Mouse (Mus musculus) erythroid progenitor cell, adult 5-6 weeks (primary cell): ENCODE results near the gene Mmgt1. TPM values are rescaled to one million over a fixed set of nuclear protein-coding genes. Genes with fewer than 3 reads are reported as not detected.

Source experiments
- ATAC-seq: replicated peaks from 2 replicates; pipeline ENCODE4 v1.8.0; 2016; ENCODE audit warnings: moderate number of reproducible peaks, mild to moderate bottlenecking, moderate TSS enrichment, inconsistent platforms; ENCODE audit not compliant: poor library complexity, low FRiP score, severe bottlenecking
- total RNA-seq, 2 experiments: library from RNA; stranded (forward) in 1 of 2; stranded (reverse) in 1 of 2; fragments of 150-400 nt in 1 of 2; fragments of 186-747, 209-891 nt in 1 of 2; gene quantifications; 2 replicates each; pipeline versions ENCODE4 v1.2.3 to v1.2.4; 2015 to 2017; ENCODE audit warnings: low replicate concordance in 2 of 2

The Mmgt1 gene
- total RNA-seq (2015; ENCODE audit: low replicate concordance) (8.4 and 11.9 TPM in 2 replicates), total RNA-seq (2017; ENCODE audit: low replicate concordance) (6.3 and 7.6 TPM in 2 replicates)

DNA sequence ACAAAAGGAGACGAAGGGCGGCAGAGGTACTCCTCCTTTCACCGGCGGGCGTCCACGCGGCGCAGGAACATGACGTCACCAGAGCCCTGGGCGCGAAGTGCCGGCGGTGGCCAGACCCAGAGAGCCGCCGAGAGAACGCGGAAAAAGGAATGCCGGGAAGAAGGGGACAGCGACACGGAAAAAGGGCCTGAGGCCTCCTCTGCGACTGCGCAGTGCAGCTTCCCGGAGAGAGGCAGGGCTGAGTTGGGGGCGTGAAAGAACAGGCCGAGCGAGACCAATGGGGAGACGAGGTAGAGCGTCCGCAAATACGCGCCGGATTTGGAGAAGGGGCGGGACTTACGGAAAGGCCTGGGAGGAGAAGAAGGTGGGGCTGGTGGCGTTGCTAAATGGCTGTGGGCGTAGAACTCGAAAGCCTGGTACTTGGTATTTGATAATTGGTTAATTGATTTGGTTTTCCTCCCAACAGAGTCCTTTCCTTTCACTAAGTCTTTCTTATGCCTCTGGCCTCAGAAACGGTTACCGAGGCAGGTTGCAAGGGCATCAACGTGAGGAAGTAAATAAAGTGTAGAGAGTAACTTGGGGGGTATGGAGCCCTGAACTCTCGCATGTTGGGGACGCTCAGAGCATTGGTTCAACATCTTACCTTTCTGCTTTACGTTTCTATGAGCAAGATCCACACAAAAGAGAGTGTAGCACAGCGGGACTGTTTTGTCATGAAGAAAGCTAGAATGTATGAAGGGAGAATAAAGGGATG lies at the start of gene Mmgt1:
Gene Mmgt1 (minus strand): TSS at position 183 of the 754 bp plus-strand sequence.
- ATAC-seq: peak; percentile 99

DNA sequence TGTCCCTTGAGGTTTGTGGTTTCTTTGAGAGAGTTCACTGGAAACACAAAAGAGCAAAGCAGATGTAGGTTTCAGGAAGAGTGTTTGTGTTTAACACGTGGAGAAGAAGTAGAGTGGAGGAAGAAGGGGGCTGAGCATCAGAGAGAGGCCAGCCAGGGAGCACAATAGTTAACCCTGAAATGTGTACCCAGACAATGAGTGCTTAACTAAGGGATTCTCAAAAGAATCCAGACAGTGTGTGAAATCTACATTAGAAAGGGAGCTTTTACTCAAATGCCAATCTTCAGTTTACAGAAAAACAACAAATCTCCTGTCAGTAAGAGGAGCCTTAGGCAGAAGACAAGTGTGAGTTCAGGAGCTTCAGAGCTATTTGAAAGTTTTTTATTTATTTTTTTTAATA lies 42.2 kb upstream of the Mmgt1 start:
- no peak for ATAC-seq

DNA sequence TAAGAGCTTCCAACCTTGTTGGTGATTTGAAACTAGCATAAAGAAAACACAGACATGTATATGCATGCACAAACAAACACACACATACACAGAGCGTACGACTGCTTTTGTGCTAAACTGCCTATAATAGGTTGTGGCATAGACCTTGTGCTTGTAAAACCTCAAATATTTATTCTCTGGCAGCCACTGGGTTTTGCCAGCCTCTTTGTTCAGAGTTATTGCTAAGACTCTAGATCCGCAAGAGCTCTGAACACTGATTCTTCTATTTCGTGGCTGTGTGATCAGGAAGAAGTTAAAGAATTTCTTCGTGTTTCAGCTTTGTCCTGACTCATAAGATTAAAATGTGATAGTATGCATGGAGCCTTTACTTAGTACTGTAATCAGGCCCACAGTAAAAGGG lies 38.3 kb upstream of the Mmgt1 start:
- no peak for ATAC-seq

- ATAC-seq: no peak
Measured at GRCm38 (mm10) chrX:56615236-56615635, 17.4 kb upstream of the Mmgt1 start.

DNA sequence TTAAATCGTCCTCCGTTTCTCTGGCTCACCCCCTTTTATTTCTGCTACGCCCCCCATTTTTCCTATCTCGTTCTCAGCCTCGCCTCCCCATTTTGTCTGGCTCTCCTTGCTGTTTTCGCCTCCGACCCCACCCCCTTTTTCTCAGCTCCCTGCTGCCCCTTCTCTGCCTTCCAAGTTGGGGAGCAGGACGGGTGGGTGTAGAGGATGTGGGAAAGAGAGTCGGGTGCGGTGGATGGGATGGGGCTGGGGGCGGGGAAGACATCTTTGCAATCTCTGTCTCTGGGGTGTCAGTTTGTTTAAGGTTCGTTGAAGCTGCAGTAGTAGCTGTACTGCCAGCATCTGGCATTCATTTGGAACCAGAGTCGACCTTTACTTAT lies 12.4 kb upstream of the Mmgt1 start:
- no peak for ATAC-seq

- peak; percentile 99 for ATAC-seq
Measured at GRCm38 (mm10) chrX:56609623-56610317, 11.9 kb upstream of the Mmgt1 start, which contains the start of gene Slc9a6. Gene Slc9a6 (plus strand): TSS chrX:56609757.

DNA sequence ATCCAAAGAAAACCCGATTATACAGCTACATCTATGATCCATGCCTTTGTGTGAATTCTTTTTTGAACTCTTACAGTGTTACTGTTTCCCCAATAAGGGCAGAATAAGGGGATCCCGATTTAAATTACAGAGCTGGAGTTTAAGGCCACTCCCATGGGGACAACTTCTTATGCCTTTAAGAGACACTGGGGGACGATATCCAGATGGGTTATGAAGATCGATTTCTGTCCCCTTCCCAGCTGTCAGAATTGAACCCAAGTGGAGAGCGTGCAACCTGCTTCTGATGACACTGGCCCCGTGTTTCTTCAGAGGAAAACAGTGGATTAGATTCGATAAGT lies 11.4 kb upstream of the Mmgt1 start:
- peak; percentile 58 for ATAC-seq

- no peak for ATAC-seq
Measured at GRCm38 (mm10) chrX:56607032-56607710, 9.3 kb upstream of the Mmgt1 start.

GRCm38 (mm10) chrX:56606536-56606935 lies 8.7 kb upstream of the Mmgt1 start:
- no peak for ATAC-seq

DNA sequence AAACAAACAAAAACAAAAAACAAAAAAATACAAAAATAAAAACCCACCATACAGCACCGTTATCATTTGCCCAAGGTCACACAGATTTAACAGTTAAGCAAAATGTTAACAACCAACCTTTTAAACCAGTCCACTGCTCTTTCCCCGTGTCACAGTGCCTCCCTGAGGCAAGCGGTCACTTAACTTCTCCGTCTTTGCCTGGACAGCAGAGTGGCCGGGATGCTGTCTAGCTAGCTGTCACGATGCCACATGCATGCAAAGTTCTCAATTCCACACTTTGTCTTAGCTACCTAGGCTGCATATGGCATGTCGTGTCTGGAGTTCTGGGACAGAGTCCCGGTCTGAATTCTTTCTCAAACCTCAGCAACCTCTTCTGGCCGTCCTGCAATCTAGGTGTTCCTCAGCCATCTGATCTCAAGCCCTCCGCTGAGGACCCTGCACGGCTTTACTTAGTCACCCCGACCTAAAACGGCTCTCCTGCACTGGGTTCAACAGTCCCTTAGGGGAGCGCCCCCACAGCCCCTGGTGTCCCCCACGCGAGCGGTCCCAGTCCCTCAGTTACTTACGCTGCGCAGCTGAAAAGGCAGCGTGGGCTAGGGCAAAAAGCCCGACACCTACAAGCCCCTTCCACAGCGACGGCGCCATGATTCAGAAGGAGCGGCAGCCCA lies 516 bp downstream of the Mmgt1 start:
- peak; percentile 36; the same call in 1 of the 2 replicates for ATAC-seq

DNA sequence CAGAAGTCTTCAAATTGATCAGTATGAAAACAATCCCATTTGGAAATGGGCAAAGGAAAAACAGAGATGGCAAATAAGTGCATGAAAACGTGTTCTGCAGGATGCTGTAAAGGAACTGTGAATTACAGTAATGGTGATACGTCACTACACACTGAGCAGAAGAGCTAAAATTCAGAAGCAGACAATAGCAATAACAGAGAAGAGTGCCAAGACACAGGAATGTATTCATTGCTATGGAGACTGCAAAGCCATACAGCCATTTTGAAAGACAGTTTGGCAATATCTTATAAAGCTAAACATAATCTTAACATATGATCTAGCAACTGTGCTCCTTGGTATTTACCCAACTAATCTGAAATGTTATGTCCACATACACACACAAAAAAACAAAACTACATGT lies 19.7 kb downstream of the Mmgt1 start:
- no peak for ATAC-seq

DNA sequence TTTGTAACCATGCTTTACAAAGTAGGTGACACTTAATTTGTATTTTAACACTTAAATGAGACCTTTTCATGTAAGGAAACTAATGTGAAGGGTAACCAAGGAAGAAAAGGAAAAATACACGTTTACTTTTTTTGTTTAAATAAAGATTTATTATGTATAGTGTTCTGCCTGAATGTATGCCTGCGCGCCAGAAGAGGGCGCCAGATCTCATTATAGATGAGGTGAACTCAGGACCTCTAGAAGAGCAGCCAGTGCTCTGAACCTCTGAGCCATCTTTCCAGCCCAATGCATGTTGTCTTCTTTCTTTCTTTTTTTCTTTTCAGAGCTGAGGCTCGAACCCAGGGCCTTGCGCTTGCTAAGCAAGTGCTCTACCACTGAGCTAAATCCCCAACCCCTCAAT lies 25.4 kb downstream of the Mmgt1 start:
- no peak for ATAC-seq

DNA sequence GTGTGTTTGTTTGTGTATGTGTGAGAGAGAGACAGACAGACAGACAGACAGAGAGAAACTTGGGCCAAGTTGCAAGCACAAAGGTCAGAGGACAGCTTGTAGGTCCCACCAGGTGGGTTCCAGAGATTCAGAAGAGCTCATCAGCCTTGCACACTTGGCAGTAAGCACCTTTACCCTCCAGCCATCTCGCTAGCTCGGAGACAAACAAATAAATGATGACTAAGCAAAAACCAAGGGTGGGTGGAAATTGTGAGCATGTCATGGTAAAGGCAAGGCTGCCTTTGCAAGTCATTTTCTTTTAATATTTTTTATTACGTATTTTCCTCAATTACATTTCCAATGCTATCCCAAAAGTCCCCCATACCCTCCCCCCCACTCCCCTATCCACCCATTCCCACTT lies 44.3 kb downstream of the Mmgt1 start:
- ATAC-seq: no peak

DNA sequence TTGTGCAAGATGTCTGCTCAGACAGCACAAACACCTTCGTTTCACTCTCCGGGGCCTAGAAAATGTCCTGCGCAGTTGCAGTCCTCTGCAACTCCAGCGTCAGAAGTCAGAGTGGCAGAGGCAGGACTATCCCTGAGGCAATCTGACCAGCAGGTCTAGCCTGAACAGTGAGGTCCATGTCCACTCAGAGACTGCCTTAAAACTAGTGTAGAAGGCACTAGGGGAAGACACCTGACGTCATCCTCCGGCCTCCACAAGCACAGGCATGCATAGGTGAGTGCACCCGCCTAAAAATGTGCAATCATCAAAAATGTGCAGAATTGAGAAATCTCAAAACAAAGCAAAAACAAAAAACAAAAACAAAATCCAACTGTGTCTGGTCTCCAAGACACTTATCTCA lies 48.4 kb downstream of the Mmgt1 start, which contains the start of gene Gm648:
Gene Gm648 (minus strand): TSS at position 101 of the 400 bp plus-strand sequence.
- ATAC-seq: no peak

DNA sequence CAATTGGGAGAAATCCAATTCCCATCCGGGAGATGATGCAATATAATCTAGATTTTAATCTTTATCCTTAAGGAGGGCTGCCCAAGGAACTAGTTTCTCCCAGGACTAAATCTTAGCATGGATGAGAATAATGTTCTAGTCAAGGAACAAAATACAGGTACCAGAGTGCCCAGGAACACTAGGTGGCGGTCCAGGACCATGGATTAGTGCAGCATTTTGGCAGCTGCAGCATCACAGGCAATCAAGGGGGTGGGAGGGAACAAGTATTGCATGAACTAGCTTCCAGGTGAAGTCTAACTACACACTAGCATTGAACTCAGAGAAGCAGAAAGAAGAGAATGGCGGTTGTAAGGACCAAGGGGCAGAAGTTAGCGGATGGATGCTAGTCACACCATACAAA lies 60.7 kb downstream of the Mmgt1 start:
- no peak for ATAC-seq

Other genes starting within 250 kb of the Mmgt1 start
- not detected in 2 replicates for gene Smim10l2a, start 223.5 kb downstream of the Mmgt1 start, total RNA-seq (2015; ENCODE audit: low replicate concordance)
- not detected in 2 replicates for gene Smim10l2a, start 223.5 kb downstream of the Mmgt1 start, total RNA-seq (2017; ENCODE audit: low replicate concordance)
- not detected in 2 replicates for gene Gm2174, start 150.1 kb downstream of the Mmgt1 start, total RNA-seq (2015; ENCODE audit: low replicate concordance)
- 2.3 and 23.6 TPM in 2 replicates for gene Gm2174, start 150.1 kb downstream of the Mmgt1 start, total RNA-seq (2017; ENCODE audit: low replicate concordance)
- gene Ints6l, start 143.2 kb downstream of the Mmgt1 start, total RNA-seq (2015; ENCODE audit: low replicate concordance): 223 and 328 TPM in 2 replicates
- 124 and 128 TPM in 2 replicates for gene Ints6l, start 143.2 kb downstream of the Mmgt1 start, total RNA-seq (2017; ENCODE audit: low replicate concordance)
- gene Gm10477, start 73.3 kb downstream of the Mmgt1 start, total RNA-seq (2015; ENCODE audit: low replicate concordance): not detected in 2 replicates
- not detected in 2 replicates for gene Gm10477, start 73.3 kb downstream of the Mmgt1 start, total RNA-seq (2017; ENCODE audit: low replicate concordance)
- not detected in 2 replicates for gene Gm648, start 48.5 kb downstream of the Mmgt1 start, total RNA-seq (2015; ENCODE audit: low replicate concordance)
- not detected in 2 replicates for gene Gm648, start 48.5 kb downstream of the Mmgt1 start, total RNA-seq (2017; ENCODE audit: low replicate concordance)
- 2.5 and 4.2 TPM in 2 replicates for gene Slc9a6, start 11.7 kb upstream of the Mmgt1 start, total RNA-seq (2015; ENCODE audit: low replicate concordance)
- gene Slc9a6, start 11.7 kb upstream of the Mmgt1 start, total RNA-seq (2017; ENCODE audit: low replicate concordance): 3.3 and 5.3 TPM in 2 replicates
- gene Fhl1, start 133.7 kb upstream of the Mmgt1 start, total RNA-seq (2015; ENCODE audit: low replicate concordance): 4.2 TPM in 1 of 2 replicates, not detected in the other
- 1.5 TPM in 1 of 2 replicates, not detected in the other for gene Fhl1, start 133.7 kb upstream of the Mmgt1 start, total RNA-seq (2017; ENCODE audit: low replicate concordance)
- 1.3 TPM in 1 of 2 replicates, not detected in the other for gene Map7d3, start 224.3 kb upstream of the Mmgt1 start, total RNA-seq (2015; ENCODE audit: low replicate concordance)
- gene Map7d3, start 224.3 kb upstream of the Mmgt1 start, total RNA-seq (2017; ENCODE audit: low replicate concordance): 0.77 TPM in 1 of 2 replicates, not detected in the other